Mouse (Mus musculus): ENCODE results near the gene Spdye4a.
A peak's percentile ranks its signal among the peaks of the same experiment; 100 is the strongest.

Gene Spdye4a

DNA sequence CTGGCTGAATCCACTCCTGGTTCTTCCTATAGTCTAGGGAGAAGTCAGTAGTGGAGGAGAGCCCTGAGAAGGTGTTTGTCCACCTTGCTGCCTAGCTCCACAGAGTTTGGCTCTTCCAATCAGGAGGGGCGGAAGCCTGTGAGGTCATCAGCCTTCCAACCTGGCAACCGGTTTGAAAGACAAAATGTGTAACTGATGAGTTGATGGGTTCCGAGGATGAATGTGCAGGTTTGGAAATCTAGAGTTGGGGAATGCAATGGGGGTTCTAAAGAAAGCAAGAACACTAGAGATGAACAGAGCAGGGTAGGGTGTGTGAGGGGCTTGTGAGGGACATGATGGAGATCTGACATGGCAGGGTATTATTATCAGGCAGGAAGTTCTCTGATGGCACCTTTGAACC lies at the start of gene Spdye4a:
Gene Spdye4a (minus strand): TSS at position 101 of the 400 bp plus-strand sequence.
- no peak for DNase-seq (ENCODE audit: low spot score)

DNA sequence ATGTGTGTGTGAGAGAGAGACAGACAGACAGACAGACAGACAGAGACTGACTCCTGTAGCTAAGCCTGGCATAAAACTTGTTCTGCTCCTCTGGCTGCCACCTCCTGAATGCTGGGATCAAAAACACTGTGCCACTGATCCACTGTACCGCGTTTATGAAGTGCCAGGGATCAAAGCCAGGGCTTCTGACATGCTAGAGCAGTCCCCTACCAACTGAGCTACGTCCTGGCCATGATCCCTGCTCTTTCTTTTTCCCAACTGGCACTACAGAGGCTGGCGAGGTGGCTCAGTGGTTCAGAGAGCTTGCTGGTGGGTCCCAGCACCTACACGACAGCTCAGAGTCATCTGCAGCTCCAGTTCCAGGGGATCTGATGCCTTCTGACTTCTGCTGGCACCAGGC lies 49.1 kb upstream of the Spdye4a start:
- no peak for DNase-seq (ENCODE audit: low spot score)

- DNase-seq (ENCODE audit: low spot score), result no peak
Measured at GRCm38 (mm10) chr5:143272540-143273330, 46.0 kb upstream of the Spdye4a start.

DNA sequence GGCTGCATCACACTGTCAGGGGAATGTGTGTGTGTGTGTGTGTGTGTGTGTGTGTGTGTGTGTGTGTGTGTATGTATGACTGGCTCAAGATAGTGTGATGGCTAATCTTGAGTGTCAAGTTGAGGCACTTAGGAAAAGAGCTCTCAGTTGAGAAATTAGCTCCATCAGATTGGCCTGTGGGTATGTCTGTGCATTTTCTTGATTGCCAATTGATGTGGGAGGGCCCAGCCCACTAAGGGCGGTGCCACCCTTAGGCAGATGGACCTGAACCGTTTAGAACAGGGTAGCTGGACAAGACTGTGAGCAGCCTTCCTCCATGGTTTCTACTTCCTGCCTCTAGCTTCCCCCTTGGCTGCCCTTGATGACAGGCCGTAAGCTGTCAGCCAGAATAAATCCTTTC lies 45.4 kb upstream of the Spdye4a start:
- DNase-seq (ENCODE audit: low spot score), result no peak

DNA sequence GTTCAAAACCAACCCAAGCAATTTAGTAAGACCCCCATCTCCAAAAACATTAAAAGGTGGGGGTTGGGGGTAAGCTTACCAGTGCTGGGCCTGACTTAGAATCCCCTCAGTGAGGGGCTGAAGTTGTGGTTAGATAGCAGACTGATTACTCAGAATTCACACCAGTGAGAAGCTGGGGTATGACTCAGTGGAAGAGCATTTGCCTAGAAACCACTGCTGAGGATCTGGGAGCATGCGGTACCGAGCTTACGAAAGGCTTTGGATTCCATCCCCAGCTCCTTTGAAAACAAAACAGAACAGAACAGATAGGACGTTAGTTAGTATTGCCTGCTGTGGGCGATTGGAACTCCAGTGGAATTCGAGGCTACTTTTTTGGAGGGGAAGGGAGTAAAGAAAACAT lies 45.0 kb upstream of the Spdye4a start:
- no peak for DNase-seq (ENCODE audit: low spot score)

- DNase-seq (ENCODE audit: low spot score), result no peak
Measured at GRCm38 (mm10) chr5:143270151-143270519, 43.4 kb upstream of the Spdye4a start.

DNA sequence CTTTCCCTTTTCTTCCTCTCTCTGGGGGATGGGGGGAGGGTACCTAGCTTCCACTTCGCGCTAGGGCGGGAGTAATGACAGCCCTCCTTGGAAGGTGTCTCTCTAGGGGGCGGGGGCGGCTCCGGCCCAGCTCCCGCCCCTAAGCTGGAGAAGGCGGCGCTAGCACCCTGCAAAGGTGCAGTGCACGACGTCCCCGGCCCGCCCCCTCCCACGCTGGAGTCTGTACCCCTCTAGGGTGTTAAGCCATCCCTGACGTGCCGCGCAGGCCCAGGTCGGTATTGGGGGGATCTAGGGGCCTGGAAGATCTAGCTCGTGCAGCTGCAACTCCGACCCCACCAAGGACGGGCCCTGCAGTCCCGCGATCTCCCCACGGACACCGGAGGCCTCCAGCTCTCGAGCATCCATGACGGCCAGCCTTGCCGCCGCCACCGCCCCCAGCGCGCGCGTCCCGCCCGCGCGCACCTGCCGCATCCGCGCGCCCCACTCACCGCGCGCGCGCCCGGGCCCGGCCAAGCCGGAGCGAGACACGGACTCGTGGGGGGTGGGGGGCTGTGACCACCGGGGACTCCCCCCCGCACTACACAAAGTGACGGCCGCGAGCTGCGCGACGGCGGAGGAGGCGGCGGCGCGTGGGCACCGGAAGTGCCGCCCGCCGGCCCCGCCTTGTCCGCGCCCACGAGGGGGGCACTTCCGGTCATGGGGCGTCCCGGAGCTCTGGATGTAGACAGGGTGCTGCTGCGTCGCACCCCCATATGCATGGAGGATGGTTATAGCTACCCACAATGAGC lies 42.9 kb upstream of the Spdye4a start, which contains the start of gene Zfp316:
Gene Zfp316 (minus strand): TSS at position 660 of the 788 bp plus-strand sequence.
- peak; percentile 59 for DNase-seq (ENCODE audit: low spot score)

DNA sequence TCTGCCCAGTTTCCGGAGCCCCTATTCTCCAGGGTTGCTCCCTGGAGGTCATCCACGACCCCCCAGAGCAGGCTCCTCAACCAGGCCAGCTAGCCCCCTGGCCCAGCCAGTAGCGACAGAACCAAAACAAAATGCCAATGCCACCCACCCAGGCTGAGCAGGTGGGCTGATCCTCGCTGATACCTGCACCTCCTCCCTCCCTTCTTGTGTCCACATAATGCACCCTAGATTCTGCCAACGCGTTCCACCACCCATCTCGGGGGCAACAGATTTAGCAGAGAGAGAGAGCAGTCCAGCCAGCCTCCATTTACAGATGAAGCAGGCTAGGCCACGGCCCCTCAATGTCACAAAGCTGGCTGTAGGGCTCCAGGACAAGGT lies 42.3 kb upstream of the Spdye4a start:
- DNase-seq (ENCODE audit: low spot score), result no peak

- DNase-seq (ENCODE audit: low spot score), result no peak
Measured at GRCm38 (mm10) chr5:143266794-143267193, 40.1 kb upstream of the Spdye4a start.

DNA sequence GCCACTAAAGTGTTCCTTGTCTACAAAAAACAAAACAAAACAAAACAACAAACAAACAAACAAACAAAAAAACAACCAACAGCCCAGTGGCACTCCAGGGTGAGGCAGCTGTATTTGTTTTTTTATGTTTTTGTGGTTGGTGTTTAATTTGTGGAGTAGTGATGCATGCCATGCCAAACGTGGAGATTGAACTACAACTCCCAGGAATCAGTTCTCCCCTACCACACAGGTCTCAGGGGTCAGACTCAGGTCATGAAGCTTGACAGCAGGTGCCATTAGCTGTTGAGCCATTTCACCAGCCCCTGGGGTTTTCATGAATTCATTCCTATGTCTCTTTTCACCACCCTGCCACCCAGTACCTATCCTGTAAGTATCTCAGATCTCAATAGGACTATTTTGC lies 38.7 kb upstream of the Spdye4a start:
- no peak for DNase-seq (ENCODE audit: low spot score)

DNA sequence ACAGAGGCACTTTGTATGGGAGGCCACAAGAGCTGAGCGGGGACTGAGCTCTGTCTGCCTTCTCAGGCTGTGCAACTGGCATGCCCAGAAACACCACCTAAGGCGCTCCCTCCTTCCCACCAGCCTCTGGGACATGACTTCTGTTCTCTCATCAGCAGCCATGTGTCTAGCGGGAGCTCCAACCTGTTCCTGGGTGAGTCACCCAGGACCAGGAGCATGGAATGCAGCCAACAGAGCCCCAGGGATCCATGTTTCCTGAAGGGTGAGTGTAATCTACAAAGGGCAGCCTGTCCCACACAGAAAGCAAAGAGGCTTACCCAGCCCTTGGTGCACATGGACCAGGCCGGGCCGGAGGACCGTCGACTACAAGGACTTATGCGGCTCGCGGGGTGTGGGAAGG lies 38.0 kb upstream of the Spdye4a start:
- DNase-seq (ENCODE audit: low spot score), result no peak

DNA sequence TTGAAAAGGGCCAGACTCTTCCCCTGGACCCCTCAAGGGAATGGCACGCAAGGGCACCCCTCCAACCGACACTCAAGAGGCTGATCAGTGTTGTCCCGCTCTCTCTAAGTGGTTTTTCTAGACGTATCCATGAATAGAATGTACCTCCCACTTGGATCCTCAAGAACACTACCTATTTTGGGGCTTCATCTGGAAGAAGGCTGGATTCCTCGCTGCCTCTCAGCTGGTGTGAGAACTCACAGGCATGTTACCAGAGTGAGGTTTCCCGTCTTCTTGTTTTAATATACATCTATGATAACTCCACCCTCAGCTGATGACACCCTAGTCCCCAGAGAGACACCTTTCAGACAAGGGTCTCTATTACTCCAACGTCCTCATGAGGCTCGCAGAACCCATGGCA lies 34.9 kb upstream of the Spdye4a start:
- DNase-seq (ENCODE audit: low spot score), result peak; percentile 47

- DNase-seq (ENCODE audit: low spot score), result no peak
Measured at GRCm38 (mm10) chr5:143255802-143256201, 29.1 kb upstream of the Spdye4a start.

GRCm38 (mm10) chr5:143255131-143255519 lies 28.4 kb upstream of the Spdye4a start:
- no peak for DNase-seq (ENCODE audit: low spot score)

DNA sequence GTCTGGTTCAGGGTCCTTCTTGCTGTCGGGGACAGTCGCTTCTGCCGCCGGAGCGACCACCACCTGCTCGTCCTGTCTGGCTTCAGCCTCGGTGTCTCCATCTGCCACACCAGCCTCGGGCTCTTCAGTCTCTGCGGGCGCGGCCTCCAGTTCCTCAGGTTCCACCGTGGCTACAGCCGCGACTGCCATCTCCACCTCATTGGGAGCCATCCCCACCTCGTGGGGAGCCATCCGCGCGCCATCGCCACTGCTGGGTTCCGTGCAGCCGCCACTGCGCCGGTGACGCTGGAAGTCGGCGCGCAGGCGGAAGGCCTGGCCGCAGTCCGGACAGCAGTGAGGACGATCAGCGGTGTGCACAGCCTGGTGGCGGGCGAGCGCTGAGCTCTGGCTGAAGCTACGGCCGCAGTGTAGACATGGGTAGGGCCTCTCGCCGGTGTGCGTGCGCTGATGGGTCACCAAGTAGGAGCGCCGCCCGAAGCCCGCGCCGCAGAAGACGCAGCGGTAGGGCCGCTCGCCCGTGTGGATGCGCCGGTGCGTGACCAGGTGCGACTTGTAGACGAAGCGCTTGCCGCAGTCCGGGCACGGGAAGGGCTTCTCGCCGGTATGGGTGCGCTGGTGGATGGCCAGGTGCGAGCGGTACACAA lies 27.9 kb upstream of the Spdye4a start:
- DNase-seq (ENCODE audit: low spot score), result no peak

- no peak for DNase-seq (ENCODE audit: low spot score)
Measured at GRCm38 (mm10) chr5:143253881-143254486, 27.3 kb upstream of the Spdye4a start.

DNA sequence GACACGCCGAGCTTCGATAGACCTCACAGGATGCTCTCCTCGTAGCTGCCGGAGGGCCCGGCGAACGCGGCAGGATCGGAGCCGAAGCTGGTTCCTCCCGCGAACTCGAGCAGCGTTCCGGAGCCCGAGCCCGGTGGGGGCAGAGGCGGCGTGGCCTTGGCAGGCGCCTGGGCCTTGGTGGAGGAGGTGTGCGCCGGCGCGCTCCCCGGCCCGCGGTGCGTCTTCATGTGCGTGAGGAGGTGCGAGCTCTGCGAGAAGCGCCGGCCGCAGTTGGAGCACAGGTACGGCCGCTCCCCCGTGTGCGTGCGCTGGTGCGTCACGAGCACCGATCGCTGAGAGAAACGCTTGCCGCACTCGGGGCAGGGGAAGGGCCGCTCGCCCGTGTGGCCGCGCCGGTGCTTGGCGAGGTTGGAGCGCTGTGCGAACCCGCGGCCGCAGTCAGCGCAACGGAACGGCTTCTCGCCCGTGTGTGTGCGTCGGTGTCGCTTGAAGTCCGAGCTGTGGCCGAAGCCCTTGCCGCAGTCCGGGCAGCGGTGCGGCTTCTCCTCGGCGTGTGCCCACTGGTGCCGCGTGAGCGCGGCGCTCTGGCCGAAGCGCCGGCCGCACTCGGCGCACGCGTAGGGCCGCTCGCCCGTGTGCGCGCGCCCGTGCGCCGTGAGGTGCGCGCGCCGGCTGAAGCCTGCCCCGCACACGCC lies 26.6 kb upstream of the Spdye4a start:
- no peak for DNase-seq (ENCODE audit: low spot score)

GRCm38 (mm10) chr5:143252791-143253185 lies 26.1 kb upstream of the Spdye4a start:
- no peak for DNase-seq (ENCODE audit: low spot score)

- DNase-seq (ENCODE audit: low spot score), result no peak
Measured at GRCm38 (mm10) chr5:143252039-143252438, 25.3 kb upstream of the Spdye4a start.

DNA sequence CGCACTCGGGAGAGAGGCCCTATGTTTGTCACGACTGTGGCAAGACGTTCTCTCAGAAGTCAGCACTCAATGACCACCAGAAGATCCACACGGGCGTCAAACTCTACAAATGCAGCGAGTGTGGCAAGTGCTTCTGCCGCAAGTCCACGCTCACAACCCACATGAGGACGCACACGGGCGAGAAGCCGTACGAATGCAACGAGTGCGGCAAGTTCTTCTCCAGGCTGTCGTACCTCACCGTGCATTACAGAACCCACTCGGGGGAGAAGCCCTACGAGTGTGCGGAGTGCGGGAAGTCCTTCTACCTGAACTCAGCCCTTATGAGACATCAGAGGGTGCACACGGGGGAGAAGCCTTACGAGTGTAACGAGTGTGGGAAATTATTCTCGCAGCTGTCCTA lies 18.2 kb upstream of the Spdye4a start:
- DNase-seq (ENCODE audit: low spot score), result no peak

DNA sequence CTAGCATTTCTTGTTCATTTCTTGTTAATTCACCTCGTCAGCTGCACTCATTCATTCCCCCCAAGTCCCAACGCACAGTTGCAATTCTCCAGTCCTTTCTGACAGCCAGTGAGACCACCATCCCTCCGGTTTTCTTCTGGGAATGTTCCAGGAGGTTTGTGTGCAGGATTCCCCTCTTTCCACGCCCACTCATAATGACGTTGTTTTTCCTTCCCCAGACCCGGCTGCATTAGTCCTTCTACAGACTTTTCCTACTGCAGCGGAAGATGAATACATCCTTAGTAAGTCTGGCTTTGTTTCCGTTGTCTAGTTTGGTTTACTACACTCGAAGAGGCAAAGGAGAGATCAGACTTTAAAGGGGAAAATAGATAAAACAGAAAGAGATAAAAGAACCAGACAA lies 9.3 kb upstream of the Spdye4a start:
- DNase-seq (ENCODE audit: low spot score), result no peak
